Mouse (Mus musculus) erythroblast, adult 5-6 weeks (primary cell): ENCODE measurements around the gene Il16. TPM values are rescaled to one million over a fixed set of nuclear protein-coding genes. Genes with fewer than 3 reads are reported as not detected.
A peak's percentile ranks its signal among the peaks of the same experiment; 100 is the strongest.

Experiments
- ATAC-seq: replicated peaks from 2 replicates; pipeline ENCODE4 v1.8.0; 2016; ENCODE audit warnings: moderate number of reproducible peaks, mild to moderate bottlenecking, moderate TSS enrichment, inconsistent platforms; ENCODE audit not compliant: poor library complexity, low FRiP score, severe bottlenecking
- total RNA-seq, 2 experiments: library from RNA; stranded (forward) in 1 of 2; stranded (reverse) in 1 of 2; fragments of 150-400 nt in 1 of 2; fragments of 200-764, 138-1000 nt in 1 of 2; gene quantifications; 2 replicates each; pipeline versions ENCODE4 v1.2.3 to v1.2.4; 2015 to 2017; ENCODE audit warnings: low replicate concordance in 2 of 2

Il16 gene
- total RNA-seq, 2 experiments from 2014 or later: 11.1 to 27.3 TPM

GRCm38 (mm10) chr7:83626557-83627257 lies 118.8 kb downstream of the Il16 start:
- no peak for ATAC-seq

DNA sequence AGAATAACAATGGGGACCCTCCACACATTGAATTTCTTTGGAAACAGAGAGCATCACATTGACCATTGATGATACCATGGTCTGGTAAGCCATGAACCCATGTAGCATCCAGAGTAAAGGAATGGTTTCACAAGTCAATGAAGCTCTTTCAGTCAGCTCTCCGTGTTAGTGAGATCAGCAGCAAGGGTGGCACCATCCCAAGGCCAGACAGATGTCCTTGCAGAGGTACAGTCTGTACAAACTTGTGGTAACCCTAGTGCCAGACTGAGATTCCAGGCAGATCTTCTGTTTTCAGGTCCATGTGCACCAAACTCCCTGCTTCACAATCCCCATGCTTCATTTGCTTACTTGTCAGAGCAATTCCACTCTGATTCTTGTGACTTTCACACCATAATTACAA lies 121.5 kb downstream of the Il16 start:
- ATAC-seq: no peak

- ATAC-seq: no peak
Measured at GRCm38 (mm10) chr7:83622582-83622981, 122.9 kb downstream of the Il16 start.

DNA sequence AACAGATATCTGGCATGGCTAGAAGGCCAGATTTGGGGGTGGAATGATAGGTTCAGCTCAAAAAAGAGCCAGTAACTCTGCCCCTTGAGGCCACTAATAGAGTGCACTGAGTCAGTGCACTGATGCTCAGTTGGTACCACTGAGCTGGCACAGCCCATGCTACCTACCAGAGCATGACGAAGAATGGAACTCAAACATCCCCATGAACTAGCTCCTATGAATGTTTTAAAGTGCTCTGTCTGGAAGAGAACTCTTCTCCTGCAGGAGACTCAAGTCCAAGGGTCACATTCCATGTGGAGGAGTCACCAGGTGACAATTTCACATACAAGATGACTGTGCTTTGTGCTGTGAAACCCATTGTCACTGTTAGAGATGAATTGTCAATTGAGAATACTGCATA lies 126.8 kb downstream of the Il16 start:
- no peak for ATAC-seq

DNA sequence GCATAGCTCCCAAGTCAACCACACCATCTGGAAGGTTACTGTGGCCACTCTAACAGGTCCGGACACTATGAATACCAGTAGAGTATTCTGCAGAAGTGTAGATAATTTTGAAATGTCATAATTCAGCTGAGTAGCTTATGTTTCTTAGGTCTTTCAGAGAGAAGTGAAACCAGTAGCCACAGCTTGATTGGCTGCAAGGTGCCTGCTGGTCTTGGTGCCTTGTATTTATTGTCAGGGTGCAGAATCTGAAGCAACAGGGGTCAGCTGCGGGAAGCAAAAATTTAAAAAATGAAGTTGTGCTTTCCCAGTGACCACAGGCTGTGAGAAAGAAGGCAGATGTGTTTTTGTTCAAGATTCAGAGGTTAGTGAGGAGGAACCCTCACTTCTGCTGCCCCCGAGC lies 129.3 kb downstream of the Il16 start:
- no peak for ATAC-seq

GRCm38 (mm10) chr7:83615815-83616214 lies 129.7 kb downstream of the Il16 start:
- ATAC-seq: no peak

GRCm38 (mm10) chr7:83615272-83615671 lies 130.3 kb downstream of the Il16 start:
- ATAC-seq: no peak

DNA sequence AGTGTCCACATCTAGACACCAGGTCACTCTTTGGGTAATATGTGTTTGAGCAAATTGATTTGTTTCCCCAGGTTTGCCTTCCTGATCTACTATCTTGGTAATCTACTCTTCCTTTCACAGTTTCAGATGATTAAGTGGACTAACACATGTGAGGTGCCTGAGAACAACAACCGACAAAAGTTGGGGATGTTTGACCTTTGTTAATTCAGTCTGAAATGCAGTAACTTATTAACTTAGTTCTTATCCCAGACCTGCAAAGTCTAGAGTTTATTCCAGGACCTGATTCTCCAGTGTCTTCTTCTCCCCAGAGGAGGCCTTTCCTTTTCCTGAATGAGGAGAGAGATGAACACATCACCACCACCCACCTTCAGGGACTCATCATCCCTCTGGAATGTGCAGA lies 133.6 kb downstream of the Il16 start:
- ATAC-seq: no peak

DNA sequence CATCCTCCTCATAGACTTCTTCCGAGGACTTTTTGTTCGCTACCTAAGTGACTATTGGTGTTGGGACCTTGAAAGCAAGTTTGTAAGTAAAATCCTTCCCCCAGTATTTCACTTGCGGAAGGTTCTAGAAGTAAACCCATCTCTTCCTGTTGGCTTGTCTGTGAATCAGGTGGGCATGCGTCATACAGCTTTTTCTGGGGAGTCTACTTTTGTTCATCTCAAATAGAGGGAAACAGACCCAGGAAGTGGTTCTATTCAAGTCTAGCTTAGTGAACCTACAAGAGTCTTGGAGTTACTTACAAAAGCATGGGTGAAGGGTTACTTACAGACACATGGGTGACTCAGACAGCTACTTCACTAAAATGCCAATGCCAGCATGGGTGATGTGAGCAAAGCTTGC lies 135.6 kb downstream of the Il16 start:
- ATAC-seq: no peak

GRCm38 (mm10) chr7:83606796-83607195 lies 138.7 kb downstream of the Il16 start:
- no peak for ATAC-seq

DNA sequence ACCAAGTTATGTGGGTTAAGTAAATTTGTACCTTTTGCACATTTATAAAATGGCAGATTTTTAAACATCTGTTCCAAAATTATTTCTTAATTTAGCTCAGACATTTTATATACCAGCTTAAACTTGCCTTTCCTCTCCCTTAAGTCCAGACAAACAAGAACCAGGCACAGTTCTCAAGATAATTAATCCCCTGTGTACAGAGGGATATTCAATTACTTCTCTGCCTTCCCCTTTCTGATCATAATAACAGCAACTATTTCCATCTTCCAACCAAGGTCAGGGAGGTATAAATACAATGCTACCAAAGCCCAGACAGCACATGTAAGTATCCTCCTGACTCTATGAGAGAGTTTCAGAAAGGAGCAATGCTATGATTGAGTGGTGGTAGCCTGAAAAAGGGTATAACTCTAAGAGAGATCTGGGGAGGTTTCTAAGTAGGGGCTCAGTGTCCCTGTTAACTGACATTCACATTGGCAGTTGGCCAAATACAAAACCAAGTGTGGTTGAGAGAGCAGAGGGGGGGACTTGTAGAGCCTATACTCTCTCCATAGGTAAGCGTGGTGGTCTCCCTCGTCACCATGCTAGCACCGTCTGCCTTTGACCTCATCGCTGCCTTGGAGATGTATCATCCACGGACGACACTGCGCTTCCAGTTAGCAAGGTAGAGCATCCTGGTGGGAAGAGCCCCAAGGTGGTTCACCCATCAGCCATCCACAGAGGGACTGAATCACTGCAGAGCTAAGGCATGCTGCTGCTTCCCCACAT lies 141.2 kb downstream of the Il16 start:
- ATAC-seq: no peak

- ATAC-seq: peak; percentile 67
Measured at GRCm38 (mm10) chr7:83599913-83600286, 145.6 kb downstream of the Il16 start.

DNA sequence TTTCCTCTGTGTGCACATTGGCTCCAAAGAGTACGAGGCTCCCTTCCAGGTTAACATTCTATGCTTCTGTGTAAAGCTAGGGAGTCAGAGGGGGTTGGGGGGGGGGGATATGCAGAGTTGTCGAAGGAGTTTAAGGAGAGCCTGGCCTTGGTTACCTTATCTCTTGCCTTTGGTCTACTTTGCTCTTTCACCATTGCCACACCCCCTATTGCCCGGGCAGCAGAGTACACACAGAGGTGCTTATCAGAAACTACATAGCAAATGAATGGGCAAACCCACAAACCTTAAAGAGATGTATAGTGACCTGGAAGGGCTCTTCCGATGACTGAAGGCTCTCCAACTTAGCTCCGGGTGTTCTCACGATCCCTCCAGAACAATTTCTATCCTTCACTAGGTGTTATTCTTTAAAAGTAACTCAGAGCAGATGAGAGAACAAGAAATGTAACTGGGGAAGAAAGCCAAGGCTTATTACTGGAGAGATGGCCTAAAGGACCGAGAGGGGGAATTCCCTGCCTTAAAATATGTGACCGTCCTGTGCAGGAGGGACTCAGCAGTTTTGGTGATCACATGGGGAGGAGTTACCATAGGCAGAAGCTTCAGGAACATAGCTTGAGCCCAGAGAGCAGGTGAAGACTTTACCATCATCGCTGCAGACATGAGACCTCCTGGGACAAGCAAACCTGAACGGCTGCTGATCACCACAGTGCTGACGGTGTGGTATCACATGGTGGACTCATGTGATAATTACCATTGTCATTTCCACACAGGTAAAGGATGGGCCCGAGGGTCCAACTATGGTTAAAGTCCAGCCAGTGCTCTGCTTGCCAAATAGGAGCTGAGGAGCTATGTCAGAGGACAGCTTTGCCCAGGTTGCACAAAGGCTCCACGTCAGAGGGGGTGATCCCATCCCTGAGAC lies 146.3 kb downstream of the Il16 start:
- 0 out of 2 replicates have a peak, but pooled peaks have one; percentile 24 for ATAC-seq

DNA sequence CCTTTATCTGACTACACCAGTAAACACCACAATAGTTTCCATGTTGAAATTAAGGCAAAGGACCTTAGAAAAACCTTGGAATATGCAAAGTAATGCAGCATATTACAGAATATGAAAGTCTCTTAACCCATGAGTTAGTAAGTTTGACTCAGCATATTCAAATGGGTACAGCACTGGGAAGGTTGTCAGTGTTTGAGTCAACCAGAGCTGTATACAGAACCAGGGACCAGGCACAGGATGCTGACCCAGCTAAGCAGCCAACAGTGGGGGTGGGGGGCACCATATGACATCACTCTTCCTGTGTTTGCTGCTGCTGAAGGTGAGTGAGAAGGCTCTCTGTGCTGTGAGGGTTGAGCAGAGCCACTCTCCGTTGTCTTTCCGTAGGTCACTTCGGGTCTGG lies 148.5 kb downstream of the Il16 start:
- ATAC-seq: no peak

- no peak for ATAC-seq
Measured at GRCm38 (mm10) chr7:83594056-83594455, 151.5 kb downstream of the Il16 start.

Other genes with a start within 250 kb of the Il16 start
- gene Tmc3, start 160.8 kb downstream of the Il16 start, total RNA-seq (2015; ENCODE audit: low replicate concordance): 2.9 and 10.2 TPM in 2 replicates
- gene Tmc3, start 160.8 kb downstream of the Il16 start, total RNA-seq (2017; ENCODE audit: low replicate concordance): 8.8 and 12.2 TPM in 2 replicates
- gene Stard5, start 113.8 kb downstream of the Il16 start, total RNA-seq (2015; ENCODE audit: low replicate concordance): 1.3 and 2.9 TPM in 2 replicates
- gene Stard5, start 113.8 kb downstream of the Il16 start, total RNA-seq (2017; ENCODE audit: low replicate concordance): 3.5 and 4.6 TPM in 2 replicates
- not detected in 2 replicates for gene Cfap161, start 49.2 kb upstream of the Il16 start, total RNA-seq (2015; ENCODE audit: low replicate concordance)
- gene Cfap161, start 49.2 kb upstream of the Il16 start, total RNA-seq (2017; ENCODE audit: low replicate concordance): not detected in 2 replicates
- 6.7 and 8.8 TPM in 2 replicates for gene Tlnrd1, start 138.6 kb upstream of the Il16 start, total RNA-seq (2015; ENCODE audit: low replicate concordance)
- 8.3 and 12.4 TPM in 2 replicates for gene Tlnrd1, start 138.6 kb upstream of the Il16 start, total RNA-seq (2017; ENCODE audit: low replicate concordance)
- 22.2 and 27.1 TPM in 2 replicates for gene Mesd, start 138.7 kb upstream of the Il16 start, total RNA-seq (2015; ENCODE audit: low replicate concordance)
- gene Mesd, start 138.7 kb upstream of the Il16 start, total RNA-seq (2017; ENCODE audit: low replicate concordance): 28.9 and 35.9 TPM in 2 replicates